Mouse (Mus musculus) E14TG2a.4 (cell line): ENCODE data around the gene Gm21885.

Source experiments
- H3K27me3 ChIP-seq: 2 replicates; pipeline ENCODE4 v1.6.1; 2014; ENCODE audit warnings: low read length, control low read depth; ENCODE audit not compliant: insufficient read depth
- H3K36me3 ChIP-seq: 2 replicates; pipeline ENCODE4 v1.6.1; 2014; ENCODE audit warnings: low read length, control low read depth; ENCODE audit not compliant: insufficient read depth
- H3K4me1 ChIP-seq: replicated peaks from 2 replicates; pipeline ENCODE4 v1.6.1; 2014; ENCODE audit warnings: low read depth, low read length, control low read depth
- H3K4me3 ChIP-seq: replicated peaks from 2 replicates; pipeline ENCODE4 v1.5.1; 2014; ENCODE audit warnings: mild to moderate bottlenecking, low read length
- H3K9me3 ChIP-seq: 2 replicates; pipeline ENCODE4 v1.6.1; 2014; ENCODE audit warnings: low read length, control low read depth
- CTCF ChIP-seq: conservative IDR thresholded peaks from 2 replicates; pipeline ENCODE4 v1.5.1; 2014; ENCODE audit warnings: low read length
- NANOG ChIP-seq: IDR thresholded peaks from 2 replicates; pipeline ENCODE4 v1.6.1; 2014; ENCODE audit warnings: borderline replicate concordance, low read length, mixed read lengths
- POU5F1 ChIP-seq: IDR thresholded peaks from 2 replicates; pipeline ENCODE4 v1.6.1; 2014; ENCODE audit warnings: low read length, borderline replicate concordance

Gene Gm21885

DNA sequence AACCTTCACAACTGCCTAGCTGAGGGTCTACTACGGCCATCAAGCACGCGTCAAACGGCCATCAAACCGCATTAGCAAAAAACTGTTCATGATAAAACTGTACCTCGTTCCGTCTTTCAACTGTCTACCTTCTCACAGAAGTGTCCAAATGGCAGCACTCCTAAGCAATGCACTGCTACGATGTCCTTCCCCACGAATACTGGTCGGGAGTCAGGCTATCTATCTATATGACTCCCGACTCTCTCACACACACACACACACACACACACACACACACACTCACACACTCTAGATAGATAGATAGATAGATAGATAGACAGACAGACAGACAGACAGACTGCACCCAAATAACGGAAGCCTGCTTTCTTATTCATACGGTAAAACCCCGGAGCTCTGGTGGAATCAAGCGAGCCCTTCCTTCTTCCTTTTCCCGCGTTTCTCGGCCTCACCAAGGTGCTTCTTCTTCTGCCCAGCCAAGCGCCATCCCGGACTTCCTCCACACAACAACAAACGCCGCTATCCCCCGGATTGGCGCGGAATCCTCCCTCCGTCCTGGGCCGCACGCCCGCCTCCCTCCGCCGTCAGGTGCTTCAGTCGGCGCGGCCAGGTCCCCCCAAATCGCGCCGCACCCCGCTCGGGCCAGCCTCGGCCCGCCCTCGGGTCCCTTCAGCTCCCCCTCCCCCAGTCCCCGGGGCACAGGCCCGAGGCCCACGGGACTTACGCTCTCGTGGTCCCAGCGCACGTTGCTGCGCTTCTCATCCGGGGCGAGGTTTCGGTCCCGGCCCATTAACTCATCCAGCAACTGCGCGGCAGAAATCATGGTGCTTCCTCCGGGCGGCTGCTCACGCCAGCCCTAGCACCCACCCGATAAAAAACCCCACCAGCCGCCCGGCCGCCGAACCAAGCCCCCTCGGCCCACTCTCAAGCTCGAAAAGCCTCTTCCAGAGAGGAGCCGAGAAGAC, 39.6 kb downstream of the Gm21885 start:
- H3K36me3 ChIP-seq: peaks cover 33% of the 10 kb centered on the region; the same call in 1 of the 2 replicates
- no peaks in the 10 kb centered on the region for H3K9me3 ChIP-seq
- TF ChIP-seq CTCF: no peak
- TF ChIP-seq POU5F1: no peak
- no peak for TF ChIP-seq NANOG
- peak overlapping the region; percentile 99 for H3K4me3 ChIP-seq
- no peaks in the 10 kb centered on the region for H3K27me3 ChIP-seq
- peaks cover 58% of the 10 kb centered on the region for H3K4me1 ChIP-seq

- Histone ChIP-seq H3K4me3 (peak within 1 kb of the TSS; percentile 99), H3K27me3 (no peaks in the 10 kb centered on the region), H3K4me1 (peaks cover 57% of the 10 kb centered on the region), H3K9me3 (no peaks in the 10 kb centered on the region), H3K36me3 (peaks cover 26% of the 10 kb centered on the region; the same call in 1 of the 2 replicates)
- TF ChIP-seq CTCF (no peak), POU5F1 (no peak), NANOG (no peak)
These were observed 40.3 kb downstream of the Gm21885 start, which contains the start of gene Luc7l3 for GRCm38 (mm10) chr11:94321931-94322400. Gene Luc7l3, minus strand, starts transcription at chr11:94321988.

- peak overlapping the region; percentile 99 for H3K4me3 ChIP-seq
- no peaks in the 10 kb centered on the region for H3K9me3 ChIP-seq
- TF ChIP-seq POU5F1: no peak
- no peak for TF ChIP-seq NANOG
- no peak for TF ChIP-seq CTCF
- peaks cover 55% of the 10 kb centered on the region for H3K4me1 ChIP-seq
- peaks cover 23% of the 10 kb centered on the region; the same call in 1 of the 2 replicates for H3K36me3 ChIP-seq
- no peaks in the 10 kb centered on the region for H3K27me3 ChIP-seq
These were observed 41.0 kb downstream of the Gm21885 start for GRCm38 (mm10) chr11:94322636-94323035.

GRCm38 (mm10) chr11:94323271-94323925, 41.7 kb downstream of the Gm21885 start:
- Histone ChIP-seq H3K9me3 (no peaks in the 10 kb centered on the region), H3K27me3 (no peaks in the 10 kb centered on the region), H3K4me1 (peaks cover 48% of the 10 kb centered on the region), H3K4me3 (no peak overlapping the region), H3K36me3 (peaks cover 17% of the 10 kb centered on the region; the same call in 1 of the 2 replicates)
- TF ChIP-seq NANOG: no peak
- TF ChIP-seq POU5F1: no peak
- no peak for TF ChIP-seq CTCF

GRCm38 (mm10) chr11:94324618-94325017, 42.9 kb downstream of the Gm21885 start:
- Histone ChIP-seq H3K36me3 (0 out of 2 replicates have a peak, but pooled peaks cover 4% of the 10 kb centered on the region), H3K4me1 (peaks cover 46% of the 10 kb centered on the region), H3K27me3 (no peaks in the 10 kb centered on the region), H3K9me3 (no peaks in the 10 kb centered on the region), H3K4me3 (no peak overlapping the region)
- TF ChIP-seq CTCF (no peak), POU5F1 (no peak), NANOG (no peak)

- Histone ChIP-seq H3K27me3 (no peaks in the 10 kb centered on the region), H3K36me3 (0 out of 2 replicates have a peak, but pooled peaks cover 4% of the 10 kb centered on the region), H3K9me3 (no peaks in the 10 kb centered on the region), H3K4me3 (peak overlapping the region; percentile 41; the same call in 1 of the 2 replicates), H3K4me1 (peaks cover 43% of the 10 kb centered on the region)
- no peak for TF ChIP-seq CTCF
- no peak for TF ChIP-seq POU5F1
- no peak for TF ChIP-seq NANOG
These were observed 45.3 kb downstream of the Gm21885 start for GRCm38 (mm10) chr11:94326961-94327411.

- Histone ChIP-seq H3K27me3 (no peaks in the 10 kb centered on the region), H3K4me1 (peaks cover 35% of the 10 kb centered on the region), H3K9me3 (no peaks in the 10 kb centered on the region), H3K36me3 (0 out of 2 replicates have a peak, but pooled peaks cover 4% of the 10 kb centered on the region), H3K4me3 (peak within 1 kb of the TSS; percentile 88)
- TF ChIP-seq NANOG (no peak), CTCF (no peak)
These were observed 46.3 kb downstream of the Gm21885 start, which contains the start of gene Ankrd40 for GRCm38 (mm10) chr11:94327693-94328643. Gene Ankrd40, plus strand, starts transcription at chr11:94328001.
